Mouse (Mus musculus) ES-Bruce4 (cell line): Measurements from ENCODE around the gene Orm2. TPM values are rescaled to one million over a fixed set of nuclear protein-coding genes. Genes with fewer than 3 reads are reported as not detected.

Experiments used
- H3K27ac ChIP-seq: 2 replicates; pipeline ENCODE4 v1.5.1; 2012; ENCODE audit warnings: low read length, inconsistent platforms; ENCODE audit not compliant: insufficient read depth
- H3K27me3 ChIP-seq: 2 replicates; pipeline ENCODE4 v1.6.1; 2012; ENCODE audit warnings: mild to moderate bottlenecking, low read length, inconsistent platforms; ENCODE audit not compliant: control insufficient read depth, poor library complexity, insufficient read depth, severe bottlenecking
- H3K36me3 ChIP-seq: 2 replicates; pipeline ENCODE4 v1.6.1; 2012; ENCODE audit warnings: inconsistent platforms, mild to moderate bottlenecking, low read length, moderate library complexity; ENCODE audit not compliant: control insufficient read depth, poor library complexity, insufficient read depth, severe bottlenecking
- H3K4me1 ChIP-seq: one replicate; pipeline ENCODE4 v1.8.1; 2011; ENCODE audit warnings: low read length; ENCODE audit not compliant: control insufficient read depth, insufficient read depth
- H3K4me3 ChIP-seq: 2 replicates; pipeline ENCODE4 v1.5.1; 2011; ENCODE audit warnings: low read depth, mild to moderate bottlenecking, low read length
- H3K9ac ChIP-seq: 2 replicates; pipeline ENCODE4 v1.6.1; 2012; ENCODE audit warnings: low read depth, mild to moderate bottlenecking, inconsistent platforms; ENCODE audit not compliant: poor library complexity, severe bottlenecking
- H3K9me3 ChIP-seq: replicated peaks from 2 replicates; pipeline ENCODE4 v1.6.1; 2012; ENCODE audit warnings: mild to moderate bottlenecking, low read length, inconsistent platforms; ENCODE audit not compliant: control insufficient read depth, poor library complexity, insufficient read depth, severe bottlenecking
- CTCF ChIP-seq: IDR thresholded peaks from one replicate; pipeline ENCODE4 v1.8.1; 2011; ENCODE audit warnings: low read depth, low read length
- EP300 ChIP-seq: IDR thresholded peaks from 2 replicates; pipeline ENCODE4 v1.6.1; 2011; ENCODE audit warnings: low read depth, low read length; ENCODE audit not compliant: insufficient read depth
- POLR2A ChIP-seq: IDR thresholded peaks from one replicate; pipeline ENCODE4 v1.8.1; 2011; ENCODE audit warnings: low read length; ENCODE audit not compliant: insufficient read depth
- polyA plus RNA-seq: library from polyadenylated mRNA; stranded (reverse); fragments of >200 nt; gene quantifications from 2 replicates; pipeline ENCODE4 v1.2.4, GENCODE M21; 2011; ENCODE audit warnings: low read depth; ENCODE audit not compliant: missing spikeins, insufficient read depth, insufficient read length

Orm2 gene
- polyA plus RNA-seq, 1 experiment: not detected

- H3K9ac ChIP-seq: no peak overlapping the region
- H3K4me1 ChIP-seq: no peaks in the 10 kb centered on the region
- H3K4me3 ChIP-seq: no peak overlapping the region
- TF ChIP-seq POLR2A: no peak
- no peak for TF ChIP-seq EP300
- no peak for TF ChIP-seq CTCF
- no peak overlapping the region for H3K27ac ChIP-seq
- no peaks in the 10 kb centered on the region for H3K9me3 ChIP-seq
- no peaks in the 10 kb centered on the region for H3K27me3 ChIP-seq
- no peaks in the 10 kb centered on the region for H3K36me3 ChIP-seq
These were observed 23.7 kb upstream of the Orm2 start for GRCm38 (mm10) chr4:63338414-63339076.

- Histone ChIP-seq H3K9ac (no peak overlapping the region), H3K4me1 (no peaks in the 10 kb centered on the region), H3K36me3 (no peaks in the 10 kb centered on the region), H3K9me3 (no peaks in the 10 kb centered on the region), H3K27ac (no peak overlapping the region), H3K27me3 (no peaks in the 10 kb centered on the region), H3K4me3 (no peak overlapping the region)
- TF ChIP-seq POLR2A (no peak), CTCF (no peak), EP300 (no peak)
These were observed 19.8 kb upstream of the Orm2 start for GRCm38 (mm10) chr4:63342491-63342890.

GRCm38 (mm10) chr4:63343608-63344007 lies 18.6 kb upstream of the Orm2 start:
- H3K4me3 ChIP-seq: no peak overlapping the region
- TF ChIP-seq CTCF: no peak

GRCm38 (mm10) chr4:63344295-63344694 lies 18.0 kb upstream of the Orm2 start, which contains the start of gene Orm1:
TSS of gene Orm1 (plus strand) at chr4:63344560.
- Histone ChIP-seq H3K9ac (no peak within 1 kb of the TSS), H3K4me3 (no peak within 1 kb of the TSS), H3K36me3 (no peaks in the 10 kb centered on the region), H3K9me3 (no peaks in the 10 kb centered on the region), H3K27me3 (no peaks in the 10 kb centered on the region), H3K4me1 (no peaks in the 10 kb centered on the region), H3K27ac (no peak within 1 kb of the TSS)
- TF ChIP-seq CTCF (no peak), POLR2A (no peak), EP300 (no peak)

More at GRCm38 (mm10) chr4:63343608-63344007, 18.6 kb upstream of the Orm2 start:
- Histone ChIP-seq H3K9ac (no peak overlapping the region), H3K27ac (no peak overlapping the region), H3K27me3 (no peaks in the 10 kb centered on the region), H3K4me1 (no peaks in the 10 kb centered on the region), H3K9me3 (no peaks in the 10 kb centered on the region), H3K36me3 (no peaks in the 10 kb centered on the region)

- no peaks in the 10 kb centered on the region for H3K36me3 ChIP-seq
- H3K9me3 ChIP-seq: no peaks in the 10 kb centered on the region
- TF ChIP-seq EP300 (no peak), POLR2A (no peak), CTCF (no peak)
- no peak overlapping the region for H3K9ac ChIP-seq
- H3K27me3 ChIP-seq: no peaks in the 10 kb centered on the region
- H3K4me3 ChIP-seq: no peak overlapping the region
- H3K27ac ChIP-seq: no peak overlapping the region
- no peaks in the 10 kb centered on the region for H3K4me1 ChIP-seq
These were observed 17.0 kb upstream of the Orm2 start for GRCm38 (mm10) chr4:63345261-63345660.

- Histone ChIP-seq H3K4me3 (no peak overlapping the region), H3K36me3 (no peaks in the 10 kb centered on the region)
- TF ChIP-seq CTCF (no peak), POLR2A (no peak), EP300 (no peak)
These were observed 15.6 kb upstream of the Orm2 start for GRCm38 (mm10) chr4:63346659-63347058.

More at GRCm38 (mm10) chr4:63346659-63347058, 15.6 kb upstream of the Orm2 start:
- Histone ChIP-seq H3K4me1 (no peaks in the 10 kb centered on the region), H3K27me3 (no peaks in the 10 kb centered on the region), H3K27ac (no peak overlapping the region), H3K9ac (no peak overlapping the region), H3K9me3 (no peaks in the 10 kb centered on the region)
